Mouse (Mus musculus) cortical plate, adult 2 months (tissue): ENCODE measurements at regions not wholly inside any gene's neighbourhood (a gene's known extent, or its start where the extent isn't known, plus 50 kb on each side); places are given as distances from the start of the nearest gene placed in this dataset.

Experiments
- CTCF ChIP-seq: fragments of 200-500 bp; IDR thresholded peaks from 2 replicates; pipeline ENCODE4 v1.5.1; 2011; ENCODE audit warnings: mild to moderate bottlenecking, control low read depth, low read length; ENCODE audit not compliant: insufficient read depth; ENCODE audit errors: extremely low read depth
- POLR2A ChIP-seq: fragments of 200-500 bp; IDR thresholded peaks from 2 replicates; pipeline ENCODE4 v1.6.1; 2011; ENCODE audit warnings: mild to moderate bottlenecking, low read length, control low read depth; ENCODE audit not compliant: insufficient read depth; ENCODE audit errors: extremely low read depth

- no peak for TF ChIP-seq POLR2A
- TF ChIP-seq CTCF: no peak
Observed at GRCm38 (mm10) chr4:95390549-95390948, 166.8 kb upstream of the Fggy start.
